Mouse (Mus musculus) T-cell, adult 2 months (primary cell): ENCODE measurements around the gene Igfbp3.

ENCODE experiments used
- DNase-seq: peaks from one replicate; pipeline ENCODE4 v3.0.0; 2022; ENCODE audit warnings: low spot score

Gene Igfbp3

DNA sequence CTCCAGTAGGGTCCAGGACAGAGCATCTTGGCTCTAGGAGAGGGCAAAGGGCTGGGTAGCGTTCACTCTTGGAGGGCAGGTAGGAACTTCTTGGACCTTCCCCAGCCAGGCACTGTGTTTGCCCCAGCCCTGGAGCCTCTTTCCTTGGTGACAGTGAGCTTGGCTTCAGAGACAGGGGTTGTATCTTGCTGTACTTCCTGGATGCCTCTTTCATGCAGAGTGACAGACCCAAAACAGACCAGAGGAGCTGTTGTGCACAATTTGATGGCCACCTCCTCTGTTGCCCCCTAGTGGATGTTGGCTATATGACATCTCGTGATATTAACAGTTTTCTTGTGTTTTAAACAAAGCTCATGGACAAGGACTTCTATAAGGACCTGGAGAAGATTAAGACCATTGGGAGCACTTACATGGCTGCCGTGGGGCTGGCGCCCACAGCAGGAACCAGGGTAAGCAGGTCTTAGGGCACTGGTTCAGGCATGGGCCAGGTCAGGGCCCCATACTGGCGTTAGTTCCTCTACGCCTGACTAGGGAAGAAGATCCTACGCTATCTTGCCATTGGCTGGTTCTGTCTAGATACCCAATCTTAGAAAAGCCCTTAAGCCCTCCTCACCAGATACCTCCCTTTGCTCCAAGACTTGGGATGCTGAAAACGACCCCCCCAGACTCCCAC is 52.1 kb downstream of the Igfbp3 start:
- peak; percentile 70 for DNase-seq

- DNase-seq: peak; percentile 14
Observed at GRCm38 (mm10) chr11:7160637-7161101, 53.1 kb downstream of the Igfbp3 start.

DNA sequence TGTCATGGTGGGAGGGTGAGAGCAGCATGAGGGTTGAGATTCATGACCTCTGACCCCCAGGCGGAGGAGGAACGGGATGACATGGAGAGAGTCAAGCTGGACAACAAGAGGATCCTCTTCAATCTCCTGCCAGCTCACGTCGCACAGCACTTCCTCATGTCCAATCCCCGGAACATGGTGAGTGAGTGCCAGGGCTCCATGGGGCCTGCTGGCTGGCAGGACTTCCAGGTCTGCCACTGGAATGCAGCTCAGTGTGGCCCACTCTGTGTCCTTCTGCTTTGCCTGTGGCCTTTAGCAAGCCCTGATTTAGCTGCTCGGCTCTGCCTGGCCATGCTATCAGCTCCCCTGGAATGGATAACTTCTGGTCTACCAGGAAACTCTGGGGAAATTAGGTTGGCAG is 53.6 kb downstream of the Igfbp3 start:
- DNase-seq: no peak

DNA sequence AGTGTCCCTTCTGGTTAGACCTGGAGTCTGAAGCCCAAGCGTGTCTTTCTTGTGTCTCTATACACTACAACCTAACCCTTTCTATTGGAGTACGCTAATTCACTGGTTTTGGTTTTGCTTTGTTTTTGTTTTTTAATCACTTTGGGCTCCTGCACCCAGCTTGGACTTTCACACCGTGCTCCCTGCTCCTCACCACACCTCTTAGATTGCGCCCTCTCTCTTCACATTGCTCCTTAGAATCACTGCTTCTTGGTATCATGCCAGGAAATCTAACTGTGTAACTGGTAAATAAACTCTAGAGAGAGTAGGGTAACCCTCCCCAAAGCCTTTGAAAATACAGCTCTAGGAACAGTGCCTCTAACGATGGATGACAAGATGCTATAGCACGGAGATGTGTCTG is 55.5 kb downstream of the Igfbp3 start:
- DNase-seq: peak; percentile 37

GRCm38 (mm10) chr11:7156427-7156826 is 57.3 kb downstream of the Igfbp3 start:
- no peak for DNase-seq
